Mouse (Mus musculus) midbrain, embryonic 11.5 days (tissue): ENCODE measurements at regions not wholly inside any gene's neighbourhood (a gene's known extent, or its start where the extent isn't known, plus 50 kb on each side); places are given as distances from the start of the nearest gene placed in this dataset.

Experiments
- ATAC-seq: fragments of 200-750 bp; cut with Nextera tagmentation; 2 replicates; pipeline ENCODE4 v1.8.0; 2017; ENCODE audit warnings: moderate TSS enrichment, moderate library complexity; ENCODE audit not compliant: low FRiP score
- DNase-seq: peaks from one replicate; pipeline ENCODE4 v3.0.0; 2015; ENCODE audit warnings: low spot score; ENCODE audit errors: missing footprints
- H3K27ac ChIP-seq: fragments of 300-500 bp; sonication (generic); 2 replicates; pipeline ENCODE4 v1.5.1; 2014; ENCODE audit warnings: low read depth, low read length
- H3K27me3 ChIP-seq: fragments of 300-500 bp; sonication (generic); 2 replicates; pipeline ENCODE4 v1.6.1; 2014; ENCODE audit warnings: mild to moderate bottlenecking, low read length, moderate library complexity, mixed read lengths; ENCODE audit not compliant: control insufficient read depth, insufficient read depth
- H3K36me3 ChIP-seq: fragments of 300-500 bp; sonication (generic); 2 replicates; pipeline ENCODE4 v1.6.1; 2014; ENCODE audit warnings: mild to moderate bottlenecking, low read length, moderate library complexity, mixed read lengths; ENCODE audit not compliant: control insufficient read depth, insufficient read depth
- H3K4me1 ChIP-seq: fragments of 300-500 bp; sonication (generic); 2 replicates; pipeline ENCODE4 v1.6.1; 2014; ENCODE audit warnings: low read length; ENCODE audit not compliant: control insufficient read depth, insufficient read depth
- H3K4me2 ChIP-seq: fragments of 300-500 bp; sonication (generic); 2 replicates; pipeline ENCODE4 v1.6.1; 2014; ENCODE audit warnings: mild to moderate bottlenecking, moderate library complexity
- H3K4me3 ChIP-seq: fragments of 300-500 bp; sonication (generic); 2 replicates; pipeline ENCODE4 v1.5.1; 2014; ENCODE audit warnings: low read depth, low read length
- H3K9ac ChIP-seq: fragments of 300-500 bp; sonication (generic); 2 replicates; pipeline ENCODE4 v1.6.1; 2014; ENCODE audit warnings: low read length
- H3K9me3 ChIP-seq: fragments of 300-500 bp; sonication (generic); 2 replicates; pipeline ENCODE4 v1.6.1; 2016; ENCODE audit warnings: low read length; ENCODE audit not compliant: control insufficient read depth
- WGBS: fragments of 180-500 bp; shearing (Covaris S2); extraction: QIAGEN DNeasy Blood & Tissue Kit; methylation state at CpG from one replicate; pipeline ENCODE4 v1.1.7; 2014; 5-methylcytosine and 5-hydroxymethylcytosine counted together

GRCm38 (mm10) chr11:31745028-31745865 is 73.6 kb upstream of the Bod1 start:
- no peak overlapping the region for H3K4me3 ChIP-seq
- 65% methylated on average over 16 of the region's 16 CpGs for WGBS
- no peak overlapping the region for H3K27ac ChIP-seq
- H3K9ac ChIP-seq = no peak overlapping the region
- no peaks in the 10 kb centered on the region for H3K27me3 ChIP-seq
- H3K36me3 ChIP-seq = no peaks in the 10 kb centered on the region
- no peaks in the 10 kb centered on the region for H3K9me3 ChIP-seq
- ATAC-seq (no peak), DNase-seq (peak; percentile 83)
- peaks cover 15% of the 10 kb centered on the region for H3K4me1 ChIP-seq
- H3K4me2 ChIP-seq = no peak overlapping the region

GRCm38 (mm10) chr11:31745866-31746248 is 74.2 kb upstream of the Bod1 start:
- 36% methylated on average over 5 of the region's 5 CpGs for WGBS
- no peak overlapping the region for H3K4me2 ChIP-seq
- H3K9ac ChIP-seq = no peak overlapping the region
- H3K36me3 ChIP-seq = no peaks in the 10 kb centered on the region
- DNase-seq (peak; percentile 61), ATAC-seq (no peak)
- H3K4me1 ChIP-seq = peaks cover 15% of the 10 kb centered on the region
- H3K27me3 ChIP-seq = no peaks in the 10 kb centered on the region
- H3K27ac ChIP-seq = no peak overlapping the region
- no peaks in the 10 kb centered on the region for H3K9me3 ChIP-seq
- H3K4me3 ChIP-seq = no peak overlapping the region

GRCm38 (mm10) chr11:31746488-31746887 is 74.8 kb upstream of the Bod1 start:
- ATAC-seq (no peak), DNase-seq (no peak)
- H3K4me3 ChIP-seq = no peak overlapping the region
- no peaks in the 10 kb centered on the region for H3K27me3 ChIP-seq
- no peaks in the 10 kb centered on the region for H3K9me3 ChIP-seq
- 85% methylated on average over 6 of the region's 6 CpGs for WGBS
- no peaks in the 10 kb centered on the region for H3K36me3 ChIP-seq
- peaks cover 15% of the 10 kb centered on the region for H3K4me1 ChIP-seq
- H3K27ac ChIP-seq = no peak overlapping the region
- H3K9ac ChIP-seq = no peak overlapping the region
- no peak overlapping the region for H3K4me2 ChIP-seq

- ATAC-seq (no peak), DNase-seq (no peak)
- H3K27ac ChIP-seq = no peak overlapping the region
- WGBS = 80% methylated on average over 8 of the region's 8 CpGs
- H3K4me1 ChIP-seq = peaks cover 15% of the 10 kb centered on the region
- H3K9me3 ChIP-seq = no peaks in the 10 kb centered on the region
- H3K4me3 ChIP-seq = no peak overlapping the region
- H3K27me3 ChIP-seq = no peaks in the 10 kb centered on the region
- no peak overlapping the region for H3K9ac ChIP-seq
- H3K36me3 ChIP-seq = no peaks in the 10 kb centered on the region
- no peak overlapping the region for H3K4me2 ChIP-seq
Observed at GRCm38 (mm10) chr11:31746939-31747338, 75.3 kb upstream of the Bod1 start.

GRCm38 (mm10) chr11:31748275-31748815 is 76.7 kb upstream of the Bod1 start:
- DNase-seq (no peak), ATAC-seq (no peak)
- Histone ChIP-seq H3K9ac (no peak overlapping the region), H3K27ac (no peak overlapping the region), H3K9me3 (no peaks in the 10 kb centered on the region), H3K4me3 (no peak overlapping the region), H3K4me1 (peaks cover 15% of the 10 kb centered on the region), H3K36me3 (no peaks in the 10 kb centered on the region), H3K27me3 (no peaks in the 10 kb centered on the region), H3K4me2 (no peak overlapping the region)
- WGBS = 70% methylated on average over 5 of the region's 5 CpGs

GRCm38 (mm10) chr11:31751274-31751673 is 79.6 kb upstream of the Bod1 start:
- Histone ChIP-seq H3K4me3 (no peak overlapping the region), H3K9me3 (no peaks in the 10 kb centered on the region), H3K9ac (no peak overlapping the region), H3K4me1 (peaks cover 6% of the 10 kb centered on the region), H3K4me2 (no peak overlapping the region), H3K27me3 (no peaks in the 10 kb centered on the region), H3K36me3 (no peaks in the 10 kb centered on the region), H3K27ac (no peak overlapping the region)
- DNase-seq = no peak
- ATAC-seq = no peak
- 90% methylated on average over 1 of the region's 1 CpGs for WGBS

GRCm38 (mm10) chr11:31753211-31753610 is 81.5 kb upstream of the Bod1 start:
- Histone ChIP-seq H3K4me2 (no peak overlapping the region), H3K9me3 (no peaks in the 10 kb centered on the region), H3K27ac (no peak overlapping the region), H3K4me1 (peaks cover 5% of the 10 kb centered on the region), H3K27me3 (no peaks in the 10 kb centered on the region), H3K36me3 (no peaks in the 10 kb centered on the region), H3K4me3 (no peak overlapping the region), H3K9ac (no peak overlapping the region)
- WGBS = 88% methylated on average over 3 of the region's 3 CpGs
- ATAC-seq (no peak), DNase-seq (no peak)

- no peak overlapping the region for H3K4me2 ChIP-seq
- H3K9ac ChIP-seq = no peak overlapping the region
- ATAC-seq = no peak
- no peaks in the 10 kb centered on the region for H3K27me3 ChIP-seq
- peaks cover 2% of the 10 kb centered on the region; the same call in 1 of the 2 replicates for H3K4me1 ChIP-seq
- no peak for DNase-seq
- H3K36me3 ChIP-seq = no peaks in the 10 kb centered on the region
- H3K9me3 ChIP-seq = no peaks in the 10 kb centered on the region
- no peak overlapping the region for H3K4me3 ChIP-seq
- no peak overlapping the region for H3K27ac ChIP-seq
- 54% methylated on average over 5 of the region's 5 CpGs for WGBS
Observed at GRCm38 (mm10) chr11:31753711-31754161, 82.1 kb upstream of the Bod1 start.

GRCm38 (mm10) chr11:31754416-31754815 is 82.7 kb upstream of the Bod1 start:
- Histone ChIP-seq H3K4me2 (no peak overlapping the region), H3K4me3 (no peak overlapping the region), H3K27ac (no peak overlapping the region), H3K4me1 (peaks cover 3% of the 10 kb centered on the region; the same call in 1 of the 2 replicates), H3K36me3 (no peaks in the 10 kb centered on the region), H3K9ac (no peak overlapping the region), H3K27me3 (no peaks in the 10 kb centered on the region), H3K9me3 (no peaks in the 10 kb centered on the region)
- WGBS = 54% methylated on average over 4 of the region's 4 CpGs
- DNase-seq = no peak
- ATAC-seq = no peak
